Mouse (Mus musculus) midbrain, embryonic 15.5 days (tissue): Measurements from ENCODE around the gene Gm49388. TPM values are rescaled to one million over a fixed set of nuclear protein-coding genes. Genes with fewer than 3 reads are reported as not detected.
"Not testable (repeated sequence)": the region's sequence is repeated elsewhere in the genome, so short reads cannot be mapped to it uniquely, and the experiment has no call there.

ENCODE experiments used
- ATAC-seq: fragments of 200-750 bp; cut with Nextera tagmentation; replicated peaks from 2 replicates; pipeline ENCODE4 v1.8.0; 2017; ENCODE audit warnings: moderate TSS enrichment
- H3K27ac ChIP-seq: fragments of 300-500 bp; sonication (generic); 2 replicates; pipeline ENCODE4 v1.5.1; 2015; ENCODE audit warnings: mild to moderate bottlenecking, inconsistent platforms
- H3K27me3 ChIP-seq: fragments of 300-500 bp; sonication (generic); replicated peaks from 2 replicates; pipeline ENCODE4 v1.6.1; 2015; ENCODE audit warnings: inconsistent platforms
- H3K36me3 ChIP-seq: fragments of 300-500 bp; sonication (generic); replicated peaks from 2 replicates; pipeline ENCODE4 v1.6.1; 2015; ENCODE audit warnings: inconsistent platforms
- H3K4me1 ChIP-seq: fragments of 300-500 bp; sonication (generic); 2 replicates; pipeline ENCODE4 v1.6.1; 2015; ENCODE audit warnings: inconsistent platforms
- H3K4me2 ChIP-seq: fragments of 300-500 bp; sonication (generic); 2 replicates; pipeline ENCODE4 v1.6.1; 2015; ENCODE audit warnings: inconsistent platforms, mild to moderate bottlenecking, moderate library complexity
- H3K4me3 ChIP-seq: fragments of 300-500 bp; sonication (generic); 2 replicates; pipeline ENCODE4 v1.5.1; 2015; ENCODE audit warnings: mild to moderate bottlenecking, inconsistent platforms
- H3K9ac ChIP-seq: fragments of 300-500 bp; sonication (generic); 2 replicates; pipeline ENCODE4 v1.6.1; 2015; ENCODE audit warnings: mild to moderate bottlenecking, inconsistent platforms
- H3K9me3 ChIP-seq: fragments of 300-500 bp; sonication (generic); 2 replicates; pipeline ENCODE4 v1.6.1; 2016; ENCODE audit warnings: inconsistent platforms
- WGBS: fragments of 180-500 bp; shearing (Covaris S2); methylation state at CpG from one replicate; pipeline ENCODE4 v1.1.7; 2015; ENCODE audit warnings: mixed read lengths; 5-methylcytosine and 5-hydroxymethylcytosine counted together
- polyA plus RNA-seq: library from polyadenylated mRNA; unstranded; fragments of >200 nt; fragmentation: Nextera tagmentation; extraction: Ambion mirVana; gene quantifications from 2 replicates; pipeline ENCODE4 v1.2.1, GENCODE M21; 2015

Gene Gm49388
- polyA plus RNA-seq, 1 experiment from 2014 or later = not detected

GRCm38 (mm10) chr7:127837473-127837872 is 52.1 kb downstream of the Gm49388 start:
- no peak overlapping the region for H3K4me2 ChIP-seq
- peaks cover 9% of the 10 kb centered on the region for H3K4me1 ChIP-seq
- no peaks in the 10 kb centered on the region for H3K9me3 ChIP-seq
- H3K27ac ChIP-seq = no peak overlapping the region
- H3K36me3 ChIP-seq = no peaks in the 10 kb centered on the region
- ATAC-seq = no peak
- H3K27me3 ChIP-seq = no peaks in the 10 kb centered on the region
- H3K4me3 ChIP-seq = no peak overlapping the region
- WGBS = 89% methylated on average over 5 of the region's 5 CpGs
- H3K9ac ChIP-seq = no peak overlapping the region

- H3K4me2 ChIP-seq, H3K9me3 ChIP-seq, ATAC-seq, H3K27ac ChIP-seq, H3K27me3 ChIP-seq, H3K4me3 ChIP-seq, H3K9ac ChIP-seq, H3K36me3 ChIP-seq: not testable (repeated sequence)
- H3K4me1 ChIP-seq = peaks cover 13% of the 10 kb centered on the region
- 78% methylated on average over 4 of the region's 4 CpGs for WGBS
These were observed 52.5 kb downstream of the Gm49388 start for GRCm38 (mm10) chr7:127837878-127838277.

- H3K9me3 ChIP-seq, H3K27me3 ChIP-seq, ATAC-seq, H3K4me3 ChIP-seq, H3K36me3 ChIP-seq, H3K4me2 ChIP-seq, H3K9ac ChIP-seq: not testable (repeated sequence)
- peaks cover 15% of the 10 kb centered on the region for H3K4me1 ChIP-seq
- 72% methylated on average over 2 of the region's 2 CpGs for WGBS
- H3K27ac ChIP-seq = 0 out of 2 replicates have a peak overlapping the region, but pooled peaks have one; percentile 90
These were observed 54.6 kb downstream of the Gm49388 start for GRCm38 (mm10) chr7:127840031-127840430.

- Histone ChIP-seq H3K4me1 (peaks cover 15% of the 10 kb centered on the region), H3K36me3 (no peaks in the 10 kb centered on the region), H3K4me2 (peak overlapping the region; percentile 89), H3K9ac (peak overlapping the region; percentile 60), H3K9me3 (no peaks in the 10 kb centered on the region), H3K27ac (peak overlapping the region; percentile 90), H3K4me3 (peak overlapping the region; percentile 66), H3K27me3 (no peaks in the 10 kb centered on the region)
- ATAC-seq = peak; percentile 44; the same call in 1 of the 2 replicates
- 4% methylated on average over 15 of the region's 15 CpGs for WGBS
These were observed 55.5 kb downstream of the Gm49388 start for GRCm38 (mm10) chr7:127840886-127841285.

GRCm38 (mm10) chr7:127841340-127842000 is 56.1 kb downstream of the Gm49388 start:
- ATAC-seq = peak; percentile 96
- Histone ChIP-seq H3K4me3 (peak overlapping the region; percentile 66), H3K27me3 (no peaks in the 10 kb centered on the region), H3K9ac (peak overlapping the region; percentile 60), H3K4me2 (peak overlapping the region; percentile 89), H3K4me1 (peaks cover 15% of the 10 kb centered on the region), H3K27ac (peak overlapping the region; percentile 90), H3K36me3 (no peaks in the 10 kb centered on the region), H3K9me3 (no peaks in the 10 kb centered on the region)
- WGBS = under 1% methylated on average over 39 of the region's 46 CpGs

GRCm38 (mm10) chr7:127842001-127842718 is 56.8 kb downstream of the Gm49388 start:
- no peaks in the 10 kb centered on the region for H3K36me3 ChIP-seq
- peak overlapping the region; percentile 66 for H3K4me3 ChIP-seq
- WGBS = 1% methylated on average over 40 of the region's 40 CpGs
- H3K4me1 ChIP-seq = peaks cover 15% of the 10 kb centered on the region
- H3K4me2 ChIP-seq = peak overlapping the region; percentile 89
- H3K9ac ChIP-seq = peak overlapping the region; percentile 60
- H3K9me3 ChIP-seq = no peaks in the 10 kb centered on the region
- no peaks in the 10 kb centered on the region for H3K27me3 ChIP-seq
- peak; percentile 68 for ATAC-seq
- peak overlapping the region; percentile 90 for H3K27ac ChIP-seq

GRCm38 (mm10) chr7:127849973-127850875 is 64.8 kb downstream of the Gm49388 start:
- H3K4me2 ChIP-seq = no peak overlapping the region
- H3K27me3 ChIP-seq = no peaks in the 10 kb centered on the region
- no peak overlapping the region for H3K4me3 ChIP-seq
- no peaks in the 10 kb centered on the region for H3K4me1 ChIP-seq
- no peaks in the 10 kb centered on the region for H3K36me3 ChIP-seq
- H3K9ac ChIP-seq = no peak overlapping the region
- no peak overlapping the region for H3K27ac ChIP-seq
- 84% methylated on average over 6 of the region's 6 CpGs for WGBS
- ATAC-seq = no peak
- H3K9me3 ChIP-seq = no peaks in the 10 kb centered on the region

GRCm38 (mm10) chr7:127850906-127851305 is 65.5 kb downstream of the Gm49388 start:
- no peak overlapping the region for H3K27ac ChIP-seq
- no peak overlapping the region for H3K9ac ChIP-seq
- no peaks in the 10 kb centered on the region for H3K36me3 ChIP-seq
- no peaks in the 10 kb centered on the region for H3K27me3 ChIP-seq
- H3K4me3 ChIP-seq = no peak overlapping the region
- no peaks in the 10 kb centered on the region for H3K9me3 ChIP-seq
- 80% methylated on average over 5 of the region's 5 CpGs for WGBS
- H3K4me1 ChIP-seq = no peaks in the 10 kb centered on the region
- no peak overlapping the region for H3K4me2 ChIP-seq
- ATAC-seq = no peak

Other genes with a start within 250 kb of the Gm49388 start
- 5.7 and 6.3 TPM in 2 replicates for gene Tmem265, start 224.2 kb upstream of the Gm49388 start, polyA plus RNA-seq
- 60.0 and 61.0 TPM in 2 replicates for gene Phkg2, start 212.3 kb upstream of the Gm49388 start, polyA plus RNA-seq
- 10.8 and 10.9 TPM in 2 replicates for gene Ccdc189, start 197.0 kb upstream of the Gm49388 start, polyA plus RNA-seq
- 47.9 and 51.1 TPM in 2 replicates for gene Rnf40, start 196.8 kb upstream of the Gm49388 start, polyA plus RNA-seq
- 25.5 and 26.6 TPM in 2 replicates for gene Zfp629, start 169.8 kb upstream of the Gm49388 start, polyA plus RNA-seq
- 52.9 and 59.2 TPM in 2 replicates for gene Bcl7c, start 76.7 kb upstream of the Gm49388 start, polyA plus RNA-seq
- gene Ctf1, start 72.9 kb upstream of the Gm49388 start, polyA plus RNA-seq = 3.7 and 3.8 TPM in 2 replicates
- gene Ctf2, start 53.4 kb upstream of the Gm49388 start, polyA plus RNA-seq = 0.12 and 0.15 TPM in 2 replicates
- gene Fbxl19, start 41.1 kb upstream of the Gm49388 start, polyA plus RNA-seq = 10.8 and 12.1 TPM in 2 replicates
- 8.1 and 9.8 TPM in 2 replicates for gene Orai3, start 15.8 kb upstream of the Gm49388 start, polyA plus RNA-seq
- gene Setd1a, start 8.9 kb upstream of the Gm49388 start, polyA plus RNA-seq = 21.5 and 21.6 TPM in 2 replicates
- gene Hsd3b7, start 15.0 kb downstream of the Gm49388 start, polyA plus RNA-seq = 8.9 and 10.2 TPM in 2 replicates
- 19.5 and 21.8 TPM in 2 replicates for gene Stx4a, start 38.7 kb downstream of the Gm49388 start, polyA plus RNA-seq
- gene Stx1b, start 38.9 kb downstream of the Gm49388 start, polyA plus RNA-seq = 70.0 and 72.9 TPM in 2 replicates
- gene Zfp646, start 90.6 kb downstream of the Gm49388 start, polyA plus RNA-seq = 10.6 and 11.4 TPM in 2 replicates
- 46.8 and 48.1 TPM in 2 replicates for gene Zfp668, start 91.2 kb downstream of the Gm49388 start, polyA plus RNA-seq
- 1.2 and 1.3 TPM in 2 replicates for gene Prss53, start 105.4 kb downstream of the Gm49388 start, polyA plus RNA-seq
- not detected in 2 replicates for gene Gm21974, start 109.8 kb downstream of the Gm49388 start, polyA plus RNA-seq
- gene Vkorc1, start 110.0 kb downstream of the Gm49388 start, polyA plus RNA-seq = 52.9 and 58.8 TPM in 2 replicates
- 61.3 and 66.6 TPM in 2 replicates for gene Bckdk, start 118.5 kb downstream of the Gm49388 start, polyA plus RNA-seq
- gene Kat8, start 126.9 kb downstream of the Gm49388 start, polyA plus RNA-seq = 50.7 and 53.1 TPM in 2 replicates
- gene Prss8, start 144.5 kb downstream of the Gm49388 start, polyA plus RNA-seq = 0.29 and 0.35 TPM in 2 replicates
- gene Prss36, start 161.1 kb downstream of the Gm49388 start, polyA plus RNA-seq = 10.4 and 15.5 TPM in 2 replicates
- gene Fus, start 181.8 kb downstream of the Gm49388 start, polyA plus RNA-seq = 380 and 381 TPM in 2 replicates
- 6.5 and 7.9 TPM in 2 replicates for gene Pycard, start 208.3 kb downstream of the Gm49388 start, polyA plus RNA-seq
- gene Trim72, start 218.3 kb downstream of the Gm49388 start, polyA plus RNA-seq = 0.10 TPM in 1 of 2 replicates, not detected in the other